ENCODE assay signal across 13 mouse cellular contexts in genomic region chr11:80475544-80475943, GRCm38 (mm10). TPM values are rescaled to one million over a fixed set of nuclear protein-coding genes. Genes with fewer than 3 reads are reported as not detected.
A peak's percentile ranks its signal among the peaks of the same experiment; 100 is the strongest.
DNase-seq lines count a peak whose midpoint lies in the region; ATAC-seq and TF ChIP-seq lines count a peak whose summit lies in the region.
"Had no signal": no experiment of that assay in that cellular context is flagged by ENCODE, and none has a peak within 500 bp of the region (broad histone marks: within the 10 kb centered on the region; RNA-seq: fewer than 3 reads in every experiment).

No protein-coding gene starts in this region.

- H3K9ac ChIP-seq in liver, embryonic 12.5 days = no peak overlapping the region
- no peak overlapping the region for H3K9ac ChIP-seq in liver, embryonic 11.5 days (ENCODE audit: low read depth, low read length)
- no peak overlapping the region for H3K9ac ChIP-seq in forebrain, embryonic 16.5 days (replicated peaks; ENCODE audit: low read depth, low read length)
- H3K9ac ChIP-seq in midbrain, postnatal 0 days (replicated peaks; ENCODE audit: low read length, poor library complexity, severe bottlenecking) = peak overlapping the region; percentile 93; the same call in 1 of the 2 replicates
- H3K9ac ChIP-seq in intestine, postnatal 0 days (ENCODE audit: low read depth, low read length) = no peak overlapping the region

- TF ChIP-seq CTCF in midbrain, postnatal 0 days (IDR thresholded peaks at IDR 0.05) = no peak
- no peak for TF ChIP-seq CTCF in intestine, postnatal 0 days (IDR thresholded peaks at IDR 0.05; ENCODE audit: low read depth)

- H3K9me3 ChIP-seq in liver, embryonic 12.5 days (replicated peaks) = no peaks in the 10 kb centered on the region
- no peaks in the 10 kb centered on the region for H3K9me3 ChIP-seq in liver, embryonic 11.5 days (ENCODE audit: control insufficient read depth, low read length)
- no peaks in the 10 kb centered on the region for H3K9me3 ChIP-seq in forebrain, embryonic 16.5 days (ENCODE audit: control insufficient read depth, low read length)
- H3K9me3 ChIP-seq in limb, embryonic 10.5 days (replicated peaks) = no peaks in the 10 kb centered on the region
- no peaks in the 10 kb centered on the region for H3K9me3 ChIP-seq in midbrain, postnatal 0 days (ENCODE audit: low read length)
- H3K9me3 ChIP-seq in intestine, postnatal 0 days (ENCODE audit: control insufficient read depth) = no peaks in the 10 kb centered on the region
- H3K9me3 ChIP-seq: limb, embryonic 13.5 days had no signal

- ATAC-seq in liver, embryonic 12.5 days = no peak
- ATAC-seq in liver, embryonic 11.5 days (replicated peaks; ENCODE audit: low FRiP score) = no peak
- ATAC-seq in forebrain, embryonic 16.5 days = no peak
- no peak for ATAC-seq in midbrain, postnatal 0 days (ENCODE audit: low FRiP score)
- ATAC-seq in intestine, postnatal 0 days = no peak

- H3K4me3 ChIP-seq in liver, embryonic 12.5 days = no peak overlapping the region
- no peak overlapping the region for H3K4me3 ChIP-seq in liver, embryonic 11.5 days (ENCODE audit: low read depth, low read length)
- no peak overlapping the region for H3K4me3 ChIP-seq in forebrain, embryonic 16.5 days (replicated peaks; ENCODE audit: low read length)
- no peak overlapping the region for H3K4me3 ChIP-seq in limb, embryonic 10.5 days
- no peak overlapping the region for H3K4me3 ChIP-seq in midbrain, postnatal 0 days (ENCODE audit: low read depth, low read length)
- H3K4me3 ChIP-seq in intestine, postnatal 0 days (ENCODE audit: low read depth, low read length) = no peak overlapping the region

- no peak overlapping the region for H3K27ac ChIP-seq in liver, embryonic 12.5 days
- H3K27ac ChIP-seq in liver, embryonic 11.5 days (ENCODE audit: low read depth, low read length) = no peak overlapping the region
- H3K27ac ChIP-seq in forebrain, embryonic 16.5 days (ENCODE audit: low read length) = 0 out of 2 replicates have a peak overlapping the region, but pooled peaks have one; percentile 10
- 0 out of 2 replicates have a peak overlapping the region, but pooled peaks have one; percentile 80 for H3K27ac ChIP-seq in limb, embryonic 10.5 days
- H3K27ac ChIP-seq in midbrain, postnatal 0 days (ENCODE audit: low read depth, low read length) = peak overlapping the region; percentile 98; the same call in 1 of the 2 replicates
- no peak overlapping the region for H3K27ac ChIP-seq in intestine, postnatal 0 days (ENCODE audit: low read depth, low read length)

- 75% methylated on average over 9 of the region's 9 CpGs for WGBS in liver, embryonic 12.5 days (ENCODE audit: insufficient replicate concordance)
- WGBS in liver, embryonic 11.5 days = 73% methylated on average over 9 of the region's 9 CpGs
- 86% methylated on average over 9 of the region's 9 CpGs for WGBS in forebrain, embryonic 16.5 days
- 82% methylated on average over 9 of the region's 9 CpGs for WGBS in limb, embryonic 10.5 days
- WGBS in midbrain, postnatal 0 days = 83% methylated on average over 9 of the region's 9 CpGs
- 83% methylated on average over 9 of the region's 9 CpGs for WGBS in intestine, postnatal 0 days

- peaks cover 29% of the 10 kb centered on the region for H3K4me1 ChIP-seq in liver, embryonic 12.5 days
- peaks cover 15% of the 10 kb centered on the region for H3K4me1 ChIP-seq in liver, embryonic 11.5 days (replicated peaks; ENCODE audit: control insufficient read depth, insufficient read depth, low read length)
- peaks cover 17% of the 10 kb centered on the region for H3K4me1 ChIP-seq in forebrain, embryonic 16.5 days (replicated peaks; ENCODE audit: control insufficient read depth, insufficient read depth, low read length)
- H3K4me1 ChIP-seq in limb, embryonic 10.5 days = peaks cover 42% of the 10 kb centered on the region
- H3K4me1 ChIP-seq in midbrain, postnatal 0 days (ENCODE audit: insufficient read depth, low read length) = no peaks in the 10 kb centered on the region
- H3K4me1 ChIP-seq in intestine, postnatal 0 days (replicated peaks; ENCODE audit: control insufficient read depth, insufficient read depth, low read length) = no peaks in the 10 kb centered on the region

- peaks cover 22% of the 10 kb centered on the region for H3K27me3 ChIP-seq in liver, embryonic 12.5 days (replicated peaks)
- peaks cover 7% of the 10 kb centered on the region for H3K27me3 ChIP-seq in liver, embryonic 11.5 days (replicated peaks; ENCODE audit: control insufficient read depth, insufficient read depth, low read length)
- no peaks in the 10 kb centered on the region for H3K27me3 ChIP-seq in forebrain, embryonic 16.5 days (replicated peaks; ENCODE audit: control insufficient read depth, insufficient read depth, low read length)
- H3K27me3 ChIP-seq in limb, embryonic 10.5 days (ENCODE audit: low read depth, poor library complexity, severe bottlenecking) = peaks cover 18% of the 10 kb centered on the region; the same call in 1 of the 2 replicates
- H3K27me3 ChIP-seq in midbrain, postnatal 0 days (ENCODE audit: insufficient read depth, low read length) = no peaks in the 10 kb centered on the region
- peaks cover 4% of the 10 kb centered on the region; the same call in 1 of the 2 replicates for H3K27me3 ChIP-seq in intestine, postnatal 0 days (replicated peaks; ENCODE audit: control insufficient read depth, insufficient read depth, low read length)

- H3K4me2 ChIP-seq in liver, embryonic 12.5 days = peak overlapping the region; percentile 100; the same call in 1 of the 2 replicates
- H3K4me2 ChIP-seq in liver, embryonic 11.5 days = no peak overlapping the region
- H3K4me2 ChIP-seq in forebrain, embryonic 16.5 days (ENCODE audit: low read length) = no peak overlapping the region
- no peak overlapping the region for H3K4me2 ChIP-seq in midbrain, postnatal 0 days (ENCODE audit: low read depth, low read length, poor library complexity, severe bottlenecking)
- H3K4me2 ChIP-seq in intestine, postnatal 0 days (replicated peaks; ENCODE audit: low read depth) = no peak overlapping the region

- no peak for DNase-seq in liver, embryonic 11.5 days (ENCODE audit: low spot score)
- no peak for DNase-seq in limb, embryonic 10.5 days (ENCODE audit: low spot score)
- no peak for DNase-seq in midbrain, postnatal 0 days (ENCODE audit: low spot score)
- no peak for DNase-seq in left cerebral cortex, adult 18-20 months (ENCODE audit: low spot score in 2 of 2)
- no peak for DNase-seq in adrenal gland, postnatal 36 days
- DNase-seq: embryo, embryonic 11 days; kidney, adult 11 months; lung, embryonic 14.5 days; right cerebral cortex, postnatal 14 days had no signal

- H3K36me3 ChIP-seq in liver, embryonic 12.5 days = peaks cover 52% of the 10 kb centered on the region
- peaks cover 13% of the 10 kb centered on the region for H3K36me3 ChIP-seq in liver, embryonic 11.5 days (ENCODE audit: control insufficient read depth, insufficient read depth, low read length)
- H3K36me3 ChIP-seq in forebrain, embryonic 16.5 days (ENCODE audit: control insufficient read depth, insufficient read depth) = peaks cover 6% of the 10 kb centered on the region; the same call in 1 of the 2 replicates
- H3K36me3 ChIP-seq in limb, embryonic 10.5 days = peaks cover 57% of the 10 kb centered on the region
- peaks cover 9% of the 10 kb centered on the region for H3K36me3 ChIP-seq in midbrain, postnatal 0 days (ENCODE audit: insufficient read depth, low read length)
- peaks cover 20% of the 10 kb centered on the region for H3K36me3 ChIP-seq in intestine, postnatal 0 days (ENCODE audit: control insufficient read depth, insufficient read depth)

RNA-seq across cellular contexts. Expression of gene Cdk5r1, which starts 1.3 kb away (rescaled TPM):
- 0.62 and 0.75 TPM in 2 replicates for polyA plus RNA-seq in liver, embryonic 12.5 days (2016; fragmentation: Nextera tagmentation; extraction: Ambion mirVana)
- 0.68 and 0.77 TPM in 2 replicates for polyA plus RNA-seq in liver, embryonic 11.5 days (2014; fragmentation: Nextera tagmentation; extraction: Ambion mirVana)
- 109 and 113 TPM in 2 replicates for polyA plus RNA-seq in forebrain, embryonic 16.5 days (2015; fragmentation: Nextera tagmentation; extraction: Ambion mirVana)
- polyA plus RNA-seq in limb, embryonic 10.5 days (2016; fragmentation: Nextera tagmentation; extraction: Ambion mirVana) = 1.4 and 1.6 TPM in 2 replicates
- total RNA-seq in midbrain, postnatal 0 days (2014; rRNA removed) = 376 and 420 TPM in 2 replicates
- polyA plus RNA-seq in midbrain, postnatal 0 days (2015; fragmentation: Nextera tagmentation; extraction: Ambion mirVana) = 77.3 and 85.2 TPM in 2 replicates
- total RNA-seq in left cerebral cortex, adult 18-20 months (2021) = 100 to 1,000 TPM; 298 to 313 TPM
- polyA plus RNA-seq in intestine, postnatal 0 days (2015; fragmentation: Nextera tagmentation; extraction: Ambion mirVana) = 0.61 and 0.64 TPM in 2 replicates
- 1 to 10 TPM; 2.1 to 2.2 TPM for total RNA-seq in adrenal gland, postnatal 36 days (2021)

RNA-seq across cellular contexts. Expression of gene Psmd11, which starts 47.1 kb away (rescaled TPM):
- 228 and 233 TPM in 2 replicates for polyA plus RNA-seq in liver, embryonic 12.5 days (2016; fragmentation: Nextera tagmentation; extraction: Ambion mirVana)
- 256 and 289 TPM in 2 replicates for polyA plus RNA-seq in liver, embryonic 11.5 days (2014; fragmentation: Nextera tagmentation; extraction: Ambion mirVana)
- polyA plus RNA-seq in forebrain, embryonic 16.5 days (2015; fragmentation: Nextera tagmentation; extraction: Ambion mirVana) = 336 and 357 TPM in 2 replicates
- polyA plus RNA-seq in limb, embryonic 10.5 days (2016; fragmentation: Nextera tagmentation; extraction: Ambion mirVana) = 362 and 370 TPM in 2 replicates
- 24.6 and 44.5 TPM in 2 replicates for total RNA-seq in midbrain, postnatal 0 days (2014; rRNA removed)
- polyA plus RNA-seq in midbrain, postnatal 0 days (2015; fragmentation: Nextera tagmentation; extraction: Ambion mirVana) = 259 and 278 TPM in 2 replicates
- 100 to 1,000 TPM in 1 of 2 experiments, 10 to 100 TPM in 1; 96.3 to 109 TPM for total RNA-seq in left cerebral cortex, adult 18-20 months (2021)
- 156 and 171 TPM in 2 replicates for polyA plus RNA-seq in intestine, postnatal 0 days (2015; fragmentation: Nextera tagmentation; extraction: Ambion mirVana)
- total RNA-seq in adrenal gland, postnatal 36 days (2021) = 100 to 1,000 TPM; 159 to 167 TPM

Comparison
In these comparisons a context has a peak if more than half of its experiments do, and no peak if none do; other contexts are left out.
1. H3K27ac ChIP-seq: peak in forebrain, embryonic 16.5 days (single experiment), limb, embryonic 10.5 days (single experiment) and midbrain, postnatal 0 days (single experiment); none in liver, embryonic 12.5 days (single experiment), liver, embryonic 11.5 days (single experiment) and intestine, postnatal 0 days (single experiment).
2. RNA of gene Cdk5r1, which starts 1.3 kb away (polyA plus RNA-seq): 109 to 113 TPM in forebrain, embryonic 16.5 days and 77.3 to 85.2 TPM in midbrain, postnatal 0 days; 1.4 to 1.6 TPM in limb, embryonic 10.5 days, 0.68 to 0.77 TPM in liver, embryonic 11.5 days, 0.62 to 0.75 TPM in liver, embryonic 12.5 days and 0.61 to 0.64 TPM in intestine, postnatal 0 days; every median in the first group is over 10 times any median in the second.